Mouse (Mus musculus) intestine, embryonic 15.5 days (tissue): ENCODE results near the gene Cacna1e. TPM values are rescaled to one million over a fixed set of nuclear protein-coding genes. Genes with fewer than 3 reads are reported as not detected.

Source experiments
- ATAC-seq: fragments of 200-750 bp; cut with Nextera tagmentation; 2 replicates; pipeline ENCODE4 v1.8.0; 2017; ENCODE audit warnings: moderate TSS enrichment, moderate library complexity
- H3K27ac ChIP-seq: fragments of 300-500 bp; sonication (generic); 2 replicates; pipeline ENCODE4 v1.5.1; 2015; ENCODE audit warnings: mild to moderate bottlenecking, inconsistent platforms
- H3K27me3 ChIP-seq: fragments of 300-500 bp; sonication (generic); replicated peaks from 2 replicates; pipeline ENCODE4 v1.6.1; 2015; ENCODE audit warnings: inconsistent platforms
- H3K36me3 ChIP-seq: fragments of 300-500 bp; sonication (generic); 2 replicates; pipeline ENCODE4 v1.6.1; 2015; ENCODE audit warnings: inconsistent platforms
- H3K4me1 ChIP-seq: fragments of 300-500 bp; sonication (generic); replicated peaks from 2 replicates; pipeline ENCODE4 v1.6.1; 2015; ENCODE audit warnings: inconsistent platforms
- H3K4me2 ChIP-seq: fragments of 300-500 bp; sonication (generic); replicated peaks from 2 replicates; pipeline ENCODE4 v1.6.1; 2015; ENCODE audit warnings: mild to moderate bottlenecking, inconsistent platforms
- H3K4me3 ChIP-seq: fragments of 300-500 bp; sonication (generic); replicated peaks from 2 replicates; pipeline ENCODE4 v1.5.1; 2015; ENCODE audit warnings: inconsistent platforms
- H3K9ac ChIP-seq: fragments of 300-500 bp; sonication (generic); 2 replicates; pipeline ENCODE4 v1.6.1; 2015; ENCODE audit warnings: inconsistent platforms
- H3K9me3 ChIP-seq: fragments of 300-500 bp; sonication (generic); 2 replicates; pipeline ENCODE4 v1.6.1; 2016; ENCODE audit warnings: inconsistent platforms
- WGBS: fragments of 180-500 bp; shearing (Covaris S2); methylation state at CpG from one replicate; pipeline ENCODE4 v1.1.7; 2015; 5-methylcytosine and 5-hydroxymethylcytosine counted together
- polyA plus RNA-seq: library from polyadenylated mRNA; unstranded; fragments of >200 nt; fragmentation: Nextera tagmentation; extraction: Ambion mirVana; gene quantifications from 2 replicates; pipeline ENCODE4 v1.2.1, GENCODE M21; 2015

Gene Cacna1e
- polyA plus RNA-seq, 1 experiment from 2014 or later: 0.85 TPM

DNA sequence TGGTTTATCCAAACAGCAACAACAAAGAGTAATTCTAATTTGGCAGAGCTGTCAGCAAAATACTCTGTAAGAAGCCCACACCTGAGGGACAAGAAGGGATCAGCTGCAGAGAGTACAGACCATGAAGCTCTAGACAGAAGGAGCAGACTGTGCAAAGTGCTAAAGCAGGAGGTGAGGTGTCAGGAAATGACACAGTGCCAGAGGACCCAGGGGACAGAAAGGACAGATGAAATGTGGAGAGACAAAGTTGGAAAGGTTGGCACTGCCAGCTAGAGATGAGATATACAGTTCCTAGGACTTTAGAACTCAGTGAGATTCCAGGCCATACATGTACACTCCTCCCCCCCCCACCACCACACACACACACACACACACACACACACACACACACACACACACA, 113.2 kb downstream of the Cacna1e start:
- ATAC-seq: no peak
- Histone ChIP-seq H3K36me3 (no peaks in the 10 kb centered on the region), H3K4me2 (no peak overlapping the region), H3K9me3 (no peaks in the 10 kb centered on the region), H3K9ac (no peak overlapping the region), H3K27me3 (no peaks in the 10 kb centered on the region), H3K4me3 (no peak overlapping the region), H3K4me1 (no peaks in the 10 kb centered on the region), H3K27ac (no peak overlapping the region)

DNA sequence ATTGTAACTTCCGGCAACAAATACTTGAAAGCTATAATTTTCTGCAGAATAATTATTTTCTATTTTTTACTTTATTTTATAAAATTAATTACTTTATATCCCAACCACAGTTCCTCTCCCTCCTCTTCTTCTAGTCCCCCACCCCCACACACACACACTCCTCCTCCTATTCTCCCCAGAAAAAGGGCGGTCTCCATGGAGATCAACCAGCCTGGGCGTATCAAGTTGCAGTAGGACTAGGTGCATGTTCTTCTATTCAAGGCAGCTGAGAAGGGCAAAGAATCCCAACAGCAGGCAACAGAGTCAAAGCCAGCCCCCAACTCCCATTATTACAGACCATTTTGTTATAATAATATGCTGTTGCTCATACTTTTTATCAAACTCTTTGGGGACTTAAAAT, 113.8 kb downstream of the Cacna1e start:
- Histone ChIP-seq H3K9ac (no peak overlapping the region), H3K36me3 (no peaks in the 10 kb centered on the region), H3K4me1 (no peaks in the 10 kb centered on the region), H3K4me3 (no peak overlapping the region), H3K4me2 (no peak overlapping the region), H3K27me3 (no peaks in the 10 kb centered on the region), H3K27ac (no peak overlapping the region), H3K9me3 (no peaks in the 10 kb centered on the region)
- 43% methylated on average over 3 of the region's 3 CpGs for WGBS
- no peak for ATAC-seq

GRCm38 (mm10) chr1:154763132-154763531, 121.2 kb downstream of the Cacna1e start:
- no peak overlapping the region for H3K27ac ChIP-seq
- H3K9ac ChIP-seq: no peak overlapping the region
- H3K4me1 ChIP-seq: no peaks in the 10 kb centered on the region
- ATAC-seq: no peak
- H3K27me3 ChIP-seq: no peaks in the 10 kb centered on the region
- 84% methylated on average over 4 of the region's 4 CpGs for WGBS
- no peaks in the 10 kb centered on the region for H3K36me3 ChIP-seq
- no peak overlapping the region for H3K4me3 ChIP-seq
- no peak overlapping the region for H3K4me2 ChIP-seq
- H3K9me3 ChIP-seq: no peaks in the 10 kb centered on the region

DNA sequence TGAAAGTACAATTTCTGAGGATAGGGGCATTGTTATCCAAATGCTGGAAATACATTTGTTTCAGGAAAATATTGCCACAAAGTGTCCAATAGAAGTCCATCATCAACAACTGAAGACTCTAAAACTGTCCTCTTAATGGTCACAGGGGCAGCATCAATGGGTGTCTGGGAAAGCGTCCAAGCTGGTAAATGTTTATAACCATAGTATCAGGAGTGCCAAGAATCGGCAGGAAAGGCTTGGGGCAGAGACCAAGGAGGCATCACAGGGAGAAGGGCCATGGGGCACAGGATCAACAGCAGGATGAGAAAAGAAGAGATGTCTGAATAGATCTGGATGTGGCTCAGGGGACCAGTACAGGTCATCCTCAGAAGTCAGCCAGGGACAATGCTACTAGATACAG, 132.2 kb downstream of the Cacna1e start:
- H3K27ac ChIP-seq: no peak overlapping the region
- no peak overlapping the region for H3K4me2 ChIP-seq
- H3K9ac ChIP-seq: no peak overlapping the region
- no peaks in the 10 kb centered on the region for H3K36me3 ChIP-seq
- no peaks in the 10 kb centered on the region for H3K27me3 ChIP-seq
- no peaks in the 10 kb centered on the region for H3K9me3 ChIP-seq
- H3K4me1 ChIP-seq: no peaks in the 10 kb centered on the region
- H3K4me3 ChIP-seq: no peak overlapping the region
- no peak for ATAC-seq
- WGBS: 68% methylated on average over 2 of the region's 2 CpGs

GRCm38 (mm10) chr1:154748531-154748930, 135.8 kb downstream of the Cacna1e start:
- no peak for ATAC-seq
- no peak overlapping the region for H3K4me3 ChIP-seq
- no peak overlapping the region for H3K4me2 ChIP-seq
- no peaks in the 10 kb centered on the region for H3K27me3 ChIP-seq
- H3K4me1 ChIP-seq: no peaks in the 10 kb centered on the region
- no peaks in the 10 kb centered on the region for H3K9me3 ChIP-seq
- 73% methylated on average over 3 of the region's 3 CpGs for WGBS
- H3K27ac ChIP-seq: no peak overlapping the region
- H3K36me3 ChIP-seq: no peaks in the 10 kb centered on the region
- no peak overlapping the region for H3K9ac ChIP-seq

DNA sequence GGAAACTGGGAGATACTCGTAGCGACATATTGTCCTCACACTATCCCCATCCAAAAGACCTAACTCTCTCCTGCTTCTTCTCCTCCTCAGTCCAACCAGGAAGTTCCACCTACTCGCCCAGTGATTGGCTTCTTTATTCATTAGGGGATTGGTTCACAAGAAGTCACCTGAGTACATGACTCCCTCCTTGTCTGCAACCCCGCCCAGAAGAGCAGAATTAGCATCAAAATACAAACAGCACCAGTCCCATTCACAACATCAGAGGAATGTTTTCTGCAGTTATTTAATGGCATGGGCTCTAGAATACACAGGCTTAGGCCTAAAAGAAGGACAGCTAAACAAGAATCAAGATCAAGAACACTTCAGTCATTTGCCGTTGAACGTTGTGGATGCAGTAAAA, 139.1 kb downstream of the Cacna1e start:
- no peaks in the 10 kb centered on the region for H3K36me3 ChIP-seq
- H3K27ac ChIP-seq: no peak overlapping the region
- ATAC-seq: no peak
- H3K9ac ChIP-seq: no peak overlapping the region
- H3K4me3 ChIP-seq: no peak overlapping the region
- H3K4me2 ChIP-seq: no peak overlapping the region
- no peaks in the 10 kb centered on the region for H3K4me1 ChIP-seq
- H3K9me3 ChIP-seq: no peaks in the 10 kb centered on the region
- 88% methylated on average over 6 of the region's 6 CpGs for WGBS
- H3K27me3 ChIP-seq: no peaks in the 10 kb centered on the region

GRCm38 (mm10) chr1:154730411-154730961, 153.8 kb downstream of the Cacna1e start:
- 78% methylated on average over 7 of the region's 7 CpGs for WGBS
- peaks cover 29% of the 10 kb centered on the region for H3K27me3 ChIP-seq
- no peak overlapping the region for H3K4me2 ChIP-seq
- H3K9me3 ChIP-seq: no peaks in the 10 kb centered on the region
- H3K4me3 ChIP-seq: no peak overlapping the region
- ATAC-seq: no peak
- no peak overlapping the region for H3K9ac ChIP-seq
- peaks cover 6% of the 10 kb centered on the region; the same call in 1 of the 2 replicates for H3K4me1 ChIP-seq
- H3K27ac ChIP-seq: no peak overlapping the region
- H3K36me3 ChIP-seq: no peaks in the 10 kb centered on the region

- Histone ChIP-seq H3K4me2 (no peak overlapping the region), H3K36me3 (no peaks in the 10 kb centered on the region), H3K4me3 (no peak overlapping the region), H3K9me3 (no peaks in the 10 kb centered on the region), H3K27me3 (peaks cover 39% of the 10 kb centered on the region), H3K27ac (no peak overlapping the region), H3K9ac (no peak overlapping the region), H3K4me1 (peaks cover 6% of the 10 kb centered on the region; the same call in 1 of the 2 replicates)
- ATAC-seq: no peak
- 56% methylated on average over 6 of the region's 6 CpGs for WGBS
Measured at GRCm38 (mm10) chr1:154729269-154729980, 154.9 kb downstream of the Cacna1e start.

- WGBS: 48% methylated on average over 5 of the region's 5 CpGs
- Histone ChIP-seq H3K4me2 (no peak overlapping the region), H3K27me3 (peaks cover 47% of the 10 kb centered on the region)
Measured at GRCm38 (mm10) chr1:154728682-154729081, 155.6 kb downstream of the Cacna1e start.

GRCm38 (mm10) chr1:154727696-154728095, 156.6 kb downstream of the Cacna1e start:
- no peak overlapping the region for H3K27ac ChIP-seq
- 82% methylated on average over 8 of the region's 8 CpGs for WGBS
- no peaks in the 10 kb centered on the region for H3K36me3 ChIP-seq

More at GRCm38 (mm10) chr1:154728682-154729081, 155.6 kb downstream of the Cacna1e start:
- ATAC-seq: no peak
- peaks cover 6% of the 10 kb centered on the region; the same call in 1 of the 2 replicates for H3K4me1 ChIP-seq
- H3K9me3 ChIP-seq: no peaks in the 10 kb centered on the region
- H3K36me3 ChIP-seq: no peaks in the 10 kb centered on the region
- H3K4me3 ChIP-seq: no peak overlapping the region
- H3K27ac ChIP-seq: no peak overlapping the region
- H3K9ac ChIP-seq: no peak overlapping the region

GRCm38 (mm10) chr1:154726361-154727161, 157.7 kb downstream of the Cacna1e start:
- Histone ChIP-seq H3K27ac (no peak overlapping the region), H3K9me3 (no peaks in the 10 kb centered on the region), H3K27me3 (peaks cover 58% of the 10 kb centered on the region), H3K4me1 (peaks cover 6% of the 10 kb centered on the region; the same call in 1 of the 2 replicates), H3K36me3 (no peaks in the 10 kb centered on the region), H3K4me2 (peak overlapping the region; percentile 69), H3K9ac (no peak overlapping the region), H3K4me3 (peak overlapping the region; percentile 37)
- 1% methylated on average over 45 of the region's 45 CpGs for WGBS
- no peak for ATAC-seq

More at GRCm38 (mm10) chr1:154727696-154728095, 156.6 kb downstream of the Cacna1e start:
- Histone ChIP-seq H3K27me3 (peaks cover 56% of the 10 kb centered on the region), H3K4me3 (no peak overlapping the region), H3K9ac (no peak overlapping the region), H3K4me1 (peaks cover 6% of the 10 kb centered on the region; the same call in 1 of the 2 replicates), H3K9me3 (no peaks in the 10 kb centered on the region), H3K4me2 (no peak overlapping the region)
- ATAC-seq: no peak
